Mouse (Mus musculus) stomach, embryonic 14.5 days (tissue): ENCODE data around the gene Hs6st3. TPM values are rescaled to one million over a fixed set of nuclear protein-coding genes. Genes with fewer than 3 reads are reported as not detected.

Experiments used
- ATAC-seq: fragments of 200-750 bp; cut with Nextera tagmentation; 2 replicates; pipeline ENCODE4 v1.8.0; 2017; ENCODE audit warnings: low read depth, moderate TSS enrichment; ENCODE audit not compliant: insufficient number of reproducible peaks, insufficient read depth, low FRiP score
- H3K27ac ChIP-seq: fragments of 300-500 bp; sonication (generic); 2 replicates; pipeline ENCODE4 v1.5.1; 2014; ENCODE audit warnings: mild to moderate bottlenecking, low read length, moderate library complexity, mixed read lengths
- H3K27me3 ChIP-seq: fragments of 300-500 bp; sonication (generic); 2 replicates; pipeline ENCODE4 v1.6.1; 2014; ENCODE audit warnings: low read length, control low read depth, mixed read lengths; ENCODE audit not compliant: control insufficient read depth, insufficient read depth
- H3K36me3 ChIP-seq: fragments of 300-500 bp; sonication (generic); 2 replicates; pipeline ENCODE4 v1.6.1; 2014; ENCODE audit warnings: mild to moderate bottlenecking, control low read depth, low read length, moderate library complexity, mixed read lengths; ENCODE audit not compliant: control insufficient read depth, insufficient read depth
- H3K4me1 ChIP-seq: fragments of 300-500 bp; sonication (generic); 2 replicates; pipeline ENCODE4 v1.6.1; 2014; ENCODE audit warnings: low read length, control low read depth, mixed read lengths; ENCODE audit not compliant: control insufficient read depth, insufficient read depth
- H3K4me2 ChIP-seq: fragments of 300-500 bp; sonication (generic); replicated peaks from 2 replicates; pipeline ENCODE4 v1.6.1; 2014; ENCODE audit warnings: low read depth, low read length, control low read depth
- H3K4me3 ChIP-seq: fragments of 300-500 bp; sonication (generic); 2 replicates; pipeline ENCODE4 v1.5.1; 2014; ENCODE audit warnings: low read depth, low read length, control low read depth
- H3K9ac ChIP-seq: fragments of 300-500 bp; sonication (generic); replicated peaks from 2 replicates; pipeline ENCODE4 v1.6.1; 2014; ENCODE audit warnings: low read depth, mild to moderate bottlenecking, control low read depth, low read length, moderate library complexity, mixed read lengths
- H3K9me3 ChIP-seq: fragments of 300-500 bp; sonication (generic); 2 replicates; pipeline ENCODE4 v1.6.1; 2016; ENCODE audit warnings: low read depth, low read length, control low read depth; ENCODE audit not compliant: control insufficient read depth
- WGBS: fragments of 180-500 bp; shearing (Covaris S2); extraction: QIAGEN DNeasy Blood & Tissue Kit; methylation state at CpG from one replicate; pipeline ENCODE4 v1.1.7; 2014; 5-methylcytosine and 5-hydroxymethylcytosine counted together
- polyA plus RNA-seq: library from polyadenylated mRNA; unstranded; fragments of >200 nt; fragmentation: Nextera tagmentation; extraction: Ambion mirVana; gene quantifications from 2 replicates; pipeline ENCODE4 v1.2.1, GENCODE M21; 2014

Gene Hs6st3
- polyA plus RNA-seq, 1 experiment from 2014 or later = 0.75 TPM

- 0 out of 2 replicates have a peak overlapping the region, but pooled peaks have one; percentile 7 for H3K4me2 ChIP-seq
- no peak overlapping the region for H3K4me3 ChIP-seq
Observed at GRCm38 (mm10) chr14:119831165-119832011, 693.2 kb downstream of the Hs6st3 start.

GRCm38 (mm10) chr14:119832012-119832325 is 693.8 kb downstream of the Hs6st3 start:
- no peak for ATAC-seq
- no peak overlapping the region for H3K27ac ChIP-seq
- no peaks in the 10 kb centered on the region for H3K4me1 ChIP-seq
- H3K4me2 ChIP-seq = 0 out of 2 replicates have a peak overlapping the region, but pooled peaks have one; percentile 7
- no peak overlapping the region for H3K4me3 ChIP-seq
- H3K9ac ChIP-seq = no peak overlapping the region
- H3K36me3 ChIP-seq = no peaks in the 10 kb centered on the region
- no peaks in the 10 kb centered on the region for H3K27me3 ChIP-seq
- no peaks in the 10 kb centered on the region for H3K9me3 ChIP-seq
- WGBS = 80% methylated on average over 7 of the region's 7 CpGs

More at GRCm38 (mm10) chr14:119831165-119832011, 693.2 kb downstream of the Hs6st3 start:
- Histone ChIP-seq H3K27me3 (no peaks in the 10 kb centered on the region), H3K36me3 (no peaks in the 10 kb centered on the region), H3K27ac (no peak overlapping the region), H3K9ac (no peak overlapping the region), H3K4me1 (no peaks in the 10 kb centered on the region), H3K9me3 (no peaks in the 10 kb centered on the region)
- 35% methylated on average over 19 of the region's 19 CpGs for WGBS
- ATAC-seq = peak; percentile 63; the same call in 1 of the 2 replicates

GRCm38 (mm10) chr14:119832940-119833339 is 694.8 kb downstream of the Hs6st3 start:
- Histone ChIP-seq H3K9me3 (no peaks in the 10 kb centered on the region), H3K4me2 (no peak overlapping the region), H3K27ac (no peak overlapping the region), H3K4me1 (no peaks in the 10 kb centered on the region), H3K27me3 (no peaks in the 10 kb centered on the region), H3K36me3 (no peaks in the 10 kb centered on the region), H3K9ac (no peak overlapping the region), H3K4me3 (no peak overlapping the region)
- WGBS = 57% methylated on average over 9 of the region's 9 CpGs
- no peak for ATAC-seq

- Histone ChIP-seq H3K9me3 (no peaks in the 10 kb centered on the region), H3K4me3 (no peak overlapping the region), H3K4me1 (no peaks in the 10 kb centered on the region), H3K27me3 (no peaks in the 10 kb centered on the region), H3K9ac (no peak overlapping the region), H3K36me3 (no peaks in the 10 kb centered on the region), H3K4me2 (no peak overlapping the region), H3K27ac (no peak overlapping the region)
- ATAC-seq = no peak
- WGBS = 53% methylated on average over 8 of the region's 8 CpGs
Observed at GRCm38 (mm10) chr14:119834008-119834700, 696.0 kb downstream of the Hs6st3 start.

- Histone ChIP-seq H3K4me2 (no peak overlapping the region), H3K9me3 (no peaks in the 10 kb centered on the region), H3K4me1 (no peaks in the 10 kb centered on the region), H3K27me3 (no peaks in the 10 kb centered on the region), H3K36me3 (no peaks in the 10 kb centered on the region), H3K9ac (no peak overlapping the region), H3K4me3 (no peak overlapping the region), H3K27ac (no peak overlapping the region)
- 90% methylated on average over 3 of the region's 3 CpGs for WGBS
- no peak for ATAC-seq
Observed at GRCm38 (mm10) chr14:119836051-119836450, 697.9 kb downstream of the Hs6st3 start.

GRCm38 (mm10) chr14:119847540-119847939 is 709.4 kb downstream of the Hs6st3 start:
- Histone ChIP-seq H3K9me3 (no peaks in the 10 kb centered on the region), H3K36me3 (no peaks in the 10 kb centered on the region), H3K9ac (no peak overlapping the region), H3K4me2 (no peak overlapping the region), H3K27me3 (no peaks in the 10 kb centered on the region), H3K4me3 (no peak overlapping the region), H3K27ac (no peak overlapping the region), H3K4me1 (no peaks in the 10 kb centered on the region)
- WGBS = 66% methylated on average over 12 of the region's 12 CpGs
- ATAC-seq = no peak

- Histone ChIP-seq H3K9ac (no peak overlapping the region), H3K9me3 (no peaks in the 10 kb centered on the region), H3K27ac (no peak overlapping the region), H3K27me3 (no peaks in the 10 kb centered on the region), H3K36me3 (no peaks in the 10 kb centered on the region), H3K4me1 (no peaks in the 10 kb centered on the region), H3K4me3 (no peak overlapping the region), H3K4me2 (no peak overlapping the region)
- no peak for ATAC-seq
- WGBS = 68% methylated on average over 4 of the region's 4 CpGs
Observed at GRCm38 (mm10) chr14:119848759-119849298, 710.7 kb downstream of the Hs6st3 start.

GRCm38 (mm10) chr14:119849338-119849737 is 711.2 kb downstream of the Hs6st3 start:
- Histone ChIP-seq H3K27me3 (no peaks in the 10 kb centered on the region), H3K4me3 (no peak overlapping the region), H3K27ac (no peak overlapping the region), H3K9ac (no peak overlapping the region), H3K36me3 (no peaks in the 10 kb centered on the region), H3K4me2 (no peak overlapping the region), H3K4me1 (no peaks in the 10 kb centered on the region), H3K9me3 (no peaks in the 10 kb centered on the region)
- no peak for ATAC-seq
- WGBS = 67% methylated on average over 7 of the region's 7 CpGs
